In genomic region chr5:100005896-100006295, GRCm38 (mm10) we compare ENCODE assay signal across 26 mouse cellular contexts. TPM values are rescaled to one million over a fixed set of nuclear protein-coding genes. Genes with fewer than 3 reads are reported as not detected.
DNase-seq lines count a peak whose midpoint lies in the region; ATAC-seq and TF ChIP-seq lines count a peak whose summit lies in the region.
"Had no signal": no experiment of that assay in that cellular context is flagged by ENCODE, and none has a peak within 500 bp of the region (broad histone marks: within the 10 kb centered on the region; RNA-seq: fewer than 3 reads in every experiment).

No protein-coding gene starts in this region.

- peaks cover 10 to 21% of the 10 kb centered on the region in 2 experiments for H3K4me1 ChIP-seq in heart, embryonic 14.5 days (ENCODE audit: control insufficient read depth in 2 of 2, insufficient read depth in 2 of 2, low read length in 2 of 2)
- H3K4me1 ChIP-seq in heart, embryonic 11.5 days (ENCODE audit: control insufficient read depth, insufficient read depth, low read length), result peaks cover 12% of the 10 kb centered on the region
- peaks cover 14 to 37% of the 10 kb centered on the region in 2 experiments for H3K4me1 ChIP-seq in MEL (ENCODE audit: control insufficient read depth in 1 of 2, insufficient read depth in 2 of 2, low read length in 2 of 2)
- peaks cover 12% of the 10 kb centered on the region; the same call in 1 of the 2 replicates for H3K4me1 ChIP-seq in intestine, embryonic 16.5 days (ENCODE audit: control insufficient read depth, insufficient read depth, low read length)
- H3K4me1 ChIP-seq in small intestine, adult 2 months (ENCODE audit: control insufficient read depth, insufficient read depth, insufficient read length, low read length), result peaks cover 20% of the 10 kb centered on the region
- H3K4me1 ChIP-seq: hindbrain, embryonic 15.5 days; midbrain, embryonic 13.5 days had no signal

- H3K36me3 ChIP-seq in heart, embryonic 14.5 days (ENCODE audit: control insufficient read depth, insufficient read depth, low read length), result no peaks in the 10 kb centered on the region
- H3K36me3 ChIP-seq in heart, embryonic 11.5 days (ENCODE audit: control insufficient read depth, insufficient read depth, low read length), result no peaks in the 10 kb centered on the region
- H3K36me3 ChIP-seq in MEL (ENCODE audit: control insufficient read depth in 1 of 2, insufficient read depth in 2 of 2, low read length in 2 of 2), result peaks cover 0 to 24% of the 10 kb centered on the region in 2 experiments; a peak in 2 of 4 replicates
- no peaks in the 10 kb centered on the region for H3K36me3 ChIP-seq in intestine, embryonic 16.5 days (ENCODE audit: control insufficient read depth, insufficient read depth, low read length)
- H3K36me3 ChIP-seq in small intestine, adult 2 months (ENCODE audit: control insufficient read depth, insufficient read depth, low read length), result no peaks in the 10 kb centered on the region
- H3K36me3 ChIP-seq: hindbrain, embryonic 15.5 days; limb, embryonic 13.5 days; midbrain, embryonic 13.5 days had no signal

- TF ChIP-seq RAD21 in MEL (IDR thresholded peaks at IDR 0.05; ENCODE audit: low read depth, low read length), result no peak

- no peaks in the 10 kb centered on the region for H3K9me3 ChIP-seq in heart, embryonic 14.5 days (ENCODE audit: control insufficient read depth, low read length)
- no peaks in the 10 kb centered on the region for H3K9me3 ChIP-seq in heart, embryonic 11.5 days (replicated peaks; ENCODE audit: control insufficient read depth, low read length)
- no peaks in the 10 kb centered on the region for H3K9me3 ChIP-seq in MEL (replicated peaks; ENCODE audit: insufficient read depth, low read length)
- H3K9me3 ChIP-seq in intestine, embryonic 16.5 days (ENCODE audit: control insufficient read depth, low read length), result no peaks in the 10 kb centered on the region
- H3K9me3 ChIP-seq: hindbrain, embryonic 15.5 days; limb, embryonic 13.5 days; midbrain, embryonic 13.5 days had no signal

- no peak for TF ChIP-seq POLR2A in MEL (IDR thresholded peaks at IDR 0.05; ENCODE audit: control insufficient read depth in 1 of 2, insufficient read depth in 1 of 2, low read depth in 1 of 2, low read length in 2 of 2, poor library complexity in 1 of 2)
- TF ChIP-seq POLR2A in small intestine, adult 2 months (IDR thresholded peaks at IDR 0.05; ENCODE audit: low read depth, low read length), result no peak

- ATAC-seq in heart, embryonic 14.5 days (ENCODE audit: insufficient number of reproducible peaks, insufficient read depth, low FRiP score, low read depth), result no peak
- ATAC-seq in heart, embryonic 11.5 days (replicated peaks; ENCODE audit: insufficient number of reproducible peaks, low FRiP score, low TSS enrichment), result no peak
- peak; percentile 27 for ATAC-seq in intestine, embryonic 16.5 days
- no peak for ATAC-seq in granulocyte monocyte progenitor cell, adult 5-6 weeks (replicated peaks; ENCODE audit: poor library complexity, severe bottlenecking)
- ATAC-seq: forebrain, postnatal 0 days; midbrain, embryonic 13.5 days; Patski had no signal

- H3K27ac ChIP-seq in heart, embryonic 14.5 days (replicated peaks in 1 of 2; ENCODE audit: control insufficient read depth in 1 of 2, insufficient read depth in 1 of 2, low read depth in 2 of 2, low read length in 2 of 2), result peak overlapping the region; percentile 30 to 61; a peak in 2 of 4 replicates
- H3K27ac ChIP-seq in heart, embryonic 11.5 days (ENCODE audit: low read depth, low read length), result no peak overlapping the region
- peak overlapping the region; percentile 76 for H3K27ac ChIP-seq in MEL (ENCODE audit: control insufficient read depth, low read depth, low read length)
- peak overlapping the region; percentile 88 for H3K27ac ChIP-seq in intestine, embryonic 16.5 days (ENCODE audit: low read length)
- H3K27ac ChIP-seq in small intestine, adult 2 months (ENCODE audit: insufficient read depth, low read depth, low read length), result peak overlapping the region; percentile 97
- H3K27ac ChIP-seq: hindbrain, embryonic 15.5 days; limb, embryonic 13.5 days; midbrain, embryonic 13.5 days had no signal

- no peak overlapping the region for H3K4me2 ChIP-seq in heart, embryonic 14.5 days (ENCODE audit: low read length)
- no peak overlapping the region for H3K4me2 ChIP-seq in heart, embryonic 11.5 days
- peak overlapping the region; percentile 10; the same call in 1 of the 2 replicates for H3K4me2 ChIP-seq in intestine, embryonic 16.5 days (ENCODE audit: low read depth, low read length)
- H3K4me2 ChIP-seq: hindbrain, embryonic 15.5 days; limb, embryonic 13.5 days; lung, embryonic 14.5 days; midbrain, embryonic 13.5 days had no signal

- no peak overlapping the region for H3K9ac ChIP-seq in heart, embryonic 14.5 days (ENCODE audit: low read length)
- H3K9ac ChIP-seq in heart, embryonic 11.5 days (ENCODE audit: low read depth, low read length), result no peak overlapping the region
- peak overlapping the region; percentile 2 for H3K9ac ChIP-seq in MEL (ENCODE audit: control insufficient read depth, low read depth, low read length, poor library complexity, severe bottlenecking)
- H3K9ac ChIP-seq in intestine, embryonic 16.5 days (ENCODE audit: low read depth, low read length), result 0 out of 2 replicates have a peak overlapping the region, but pooled peaks have one; percentile 8
- H3K9ac ChIP-seq: forebrain, postnatal 0 days; hindbrain, embryonic 15.5 days; limb, embryonic 13.5 days; lung, embryonic 14.5 days; midbrain, embryonic 13.5 days had no signal

- H3K27me3 ChIP-seq in heart, embryonic 14.5 days (ENCODE audit: control insufficient read depth, insufficient read depth, low read length), result no peaks in the 10 kb centered on the region
- no peaks in the 10 kb centered on the region for H3K27me3 ChIP-seq in heart, embryonic 11.5 days (ENCODE audit: control insufficient read depth, insufficient read depth, low read length)
- H3K27me3 ChIP-seq in MEL (ENCODE audit: control insufficient read depth in 1 of 2, insufficient read depth in 2 of 2, low read length in 2 of 2), result no peaks in the 10 kb centered on the region
- no peaks in the 10 kb centered on the region for H3K27me3 ChIP-seq in intestine, embryonic 16.5 days (replicated peaks; ENCODE audit: control insufficient read depth, insufficient read depth, low read length)
- no peaks in the 10 kb centered on the region for H3K27me3 ChIP-seq in small intestine, adult 2 months (ENCODE audit: control insufficient read depth, insufficient read depth, low read length)
- H3K27me3 ChIP-seq: hindbrain, embryonic 15.5 days; limb, embryonic 13.5 days; midbrain, embryonic 13.5 days; Patski had no signal

- H3K4me3 ChIP-seq in heart, embryonic 14.5 days (ENCODE audit: control insufficient read depth in 1 of 2, insufficient read depth in 1 of 2, low read depth in 1 of 2, low read length in 2 of 2), result no peak overlapping the region
- H3K4me3 ChIP-seq in heart, embryonic 11.5 days (ENCODE audit: low read depth, low read length), result no peak overlapping the region
- peak overlapping the region; percentile 25 to 47 for H3K4me3 ChIP-seq in MEL (ENCODE audit: control insufficient read depth in 1 of 2, insufficient read depth in 1 of 2, low read depth in 2 of 2, low read length in 2 of 2)
- no peak overlapping the region for H3K4me3 ChIP-seq in intestine, embryonic 16.5 days (ENCODE audit: low read length)
- H3K4me3 ChIP-seq in small intestine, adult 2 months (ENCODE audit: low read depth, low read length), result peak overlapping the region; percentile 13; the same call in 1 of the 2 replicates
- H3K4me3 ChIP-seq: hindbrain, embryonic 15.5 days; limb, embryonic 13.5 days; megakaryocyte, embryonic 14.5 days; midbrain, embryonic 13.5 days had no signal

- no peaks in the 10 kb centered on the region for H3K79me2 ChIP-seq in MEL (ENCODE audit: control insufficient read depth, insufficient read depth, low read length, poor library complexity)

- DNase-seq in MEL (ENCODE audit: low read depth, low spot score), result peak; percentile 28
- DNase-seq in adrenal gland, postnatal 36 days, result no peak
- DNase-seq in right cerebral cortex, adult 2 months (ENCODE audit: low spot score in 2 of 2), result no peak
- DNase-seq: cerebellum, adult 11-12 months; cerebellum, postnatal 10 days; forebrain, postnatal 0 days; gastrocnemius, postnatal 36 days; heart, postnatal 36 days; kidney, postnatal 36 days; lung, embryonic 14.5 days; right cerebral cortex, postnatal 14 days; spleen, adult 18-20 months; thymus, adult 18-20 months; thymus, postnatal 4 days had no signal

- no peak for TF ChIP-seq EP300 in MEL (IDR thresholded peaks at IDR 0.05; ENCODE audit: low read depth in 1 of 2, low read length in 2 of 2)

- 53% methylated on average over 6 of the region's 6 CpGs for WGBS in heart, embryonic 14.5 days
- WGBS in heart, embryonic 11.5 days (ENCODE audit: insufficient replicate concordance), result 66% methylated on average over 6 of the region's 6 CpGs
- 66% methylated on average over 6 of the region's 6 CpGs for WGBS in intestine, embryonic 16.5 days
- WGBS in small intestine, adult 2 months, result 23% methylated on average over 6 of the region's 6 CpGs

- no peak for TF ChIP-seq CTCF in MEL (IDR thresholded peaks at IDR 0.05 in 2 of 3, conservative IDR thresholded peaks at IDR 0.05 in 1 of 3; ENCODE audit: control insufficient read depth in 1 of 3, insufficient read depth in 1 of 3, low read depth in 2 of 3, low read length in 3 of 3, poor library complexity in 1 of 3, severe bottlenecking in 1 of 3)
- TF ChIP-seq CTCF in small intestine, adult 2 months (IDR thresholded peaks at IDR 0.05; ENCODE audit: extremely low read depth, insufficient read length, insufficient replicate concordance, low read depth, low read length), result no peak

RNA-seq across cellular contexts. Expression of gene 4930524J08Rik, which starts 27.0 kb away (rescaled TPM):
- polyA plus RNA-seq in heart, embryonic 14.5 days (2014; fragmentation: Nextera tagmentation; extraction: Ambion mirVana), result 1.8 and 1.9 TPM in 2 replicates
- 1.5 and 1.7 TPM in 2 replicates for polyA plus RNA-seq in heart, embryonic 11.5 days (2014; fragmentation: Nextera tagmentation; extraction: Ambion mirVana)
- total RNA-seq in MEL (2012; rRNA removed), result 1.0 and 1.1 TPM in 2 replicates
- 1 to 10 TPM in 1 of 2 experiments, not detected in 1; 6.7 TPM for polyA plus RNA-seq in MEL (2012; ENCODE audit: insufficient read depth in 1 of 2, insufficient read length in 2 of 2, low read depth in 1 of 2, low replicate concordance in 2 of 2, missing spikeins in 1 of 2)
- polyA plus RNA-seq in intestine, embryonic 16.5 days (2015; fragmentation: Nextera tagmentation; extraction: Ambion mirVana), result 0.89 and 1.0 TPM in 2 replicates
- 1.8 and 5.6 TPM in 2 replicates for polyA plus RNA-seq in small intestine, adult 2 months (2012; rRNA removed)
- total RNA-seq in adrenal gland, postnatal 36 days (2021), result 1 to 10 TPM; 1.2 to 2.2 TPM
- total RNA-seq in granulocyte monocyte progenitor cell, adult 5-6 weeks (2014; fragmentation: Nextera tagmentation), result 3.4 and 3.5 TPM in 2 replicates
- total RNA-seq in granulocyte monocyte progenitor cell, adult 5-6 weeks (2017), result not detected in 2 replicates
- total RNA-seq: monocyte, adult 5-6 weeks; neutrophil, adult 5-6 weeks had no signal

RNA-seq across cellular contexts. Expression of gene Hnrnpd, which starts 27.2 kb away (rescaled TPM):
- 83.0 and 95.2 TPM in 2 replicates for polyA plus RNA-seq in heart, embryonic 14.5 days (2014; fragmentation: Nextera tagmentation; extraction: Ambion mirVana)
- 113 and 120 TPM in 2 replicates for polyA plus RNA-seq in heart, embryonic 11.5 days (2014; fragmentation: Nextera tagmentation; extraction: Ambion mirVana)
- total RNA-seq in MEL (2012; rRNA removed), result 55.4 and 70.6 TPM in 2 replicates
- 100 to 1,000 TPM in 1 of 2 experiments, not detected in 1; 796 TPM for polyA plus RNA-seq in MEL (2012; ENCODE audit: insufficient read depth in 1 of 2, insufficient read length in 2 of 2, low read depth in 1 of 2, low replicate concordance in 2 of 2, missing spikeins in 1 of 2)
- 32.8 and 37.0 TPM in 2 replicates for polyA plus RNA-seq in intestine, embryonic 16.5 days (2015; fragmentation: Nextera tagmentation; extraction: Ambion mirVana)
- 22.4 and 79.4 TPM in 2 replicates for polyA plus RNA-seq in small intestine, adult 2 months (2012; rRNA removed)
- 100 to 1,000 TPM; 131 to 138 TPM for total RNA-seq in adrenal gland, postnatal 36 days (2021)
- 367 and 418 TPM in 2 replicates for total RNA-seq in granulocyte monocyte progenitor cell, adult 5-6 weeks (2014; fragmentation: Nextera tagmentation)
- 145 and 149 TPM in 2 replicates for total RNA-seq in granulocyte monocyte progenitor cell, adult 5-6 weeks (2017)

RNA-seq across cellular contexts. Expression of gene Hnrnpdl, which starts 33.6 kb away (rescaled TPM):
- 95.1 and 97.3 TPM in 2 replicates for polyA plus RNA-seq in heart, embryonic 14.5 days (2014; fragmentation: Nextera tagmentation; extraction: Ambion mirVana)
- polyA plus RNA-seq in heart, embryonic 11.5 days (2014; fragmentation: Nextera tagmentation; extraction: Ambion mirVana), result 117 and 125 TPM in 2 replicates
- 140 and 153 TPM in 2 replicates for total RNA-seq in MEL (2012; rRNA removed)
- 100 to 1,000 TPM in 1 of 2 experiments, not detected in 1; 239 TPM for polyA plus RNA-seq in MEL (2012; ENCODE audit: insufficient read depth in 1 of 2, insufficient read length in 2 of 2, low read depth in 1 of 2, low replicate concordance in 2 of 2, missing spikeins in 1 of 2)
- 90.9 and 102 TPM in 2 replicates for polyA plus RNA-seq in intestine, embryonic 16.5 days (2015; fragmentation: Nextera tagmentation; extraction: Ambion mirVana)
- 14.4 and 41.0 TPM in 2 replicates for polyA plus RNA-seq in small intestine, adult 2 months (2012; rRNA removed)
- total RNA-seq in adrenal gland, postnatal 36 days (2021), result 100 to 1,000 TPM; 109 to 118 TPM
- 237 and 261 TPM in 2 replicates for total RNA-seq in granulocyte monocyte progenitor cell, adult 5-6 weeks (2014; fragmentation: Nextera tagmentation)
- total RNA-seq in granulocyte monocyte progenitor cell, adult 5-6 weeks (2017), result 423 and 495 TPM in 2 replicates

RNA-seq across cellular contexts. Expression of gene Enoph1, which starts 33.9 kb away (rescaled TPM):
- polyA plus RNA-seq in heart, embryonic 14.5 days (2014; fragmentation: Nextera tagmentation; extraction: Ambion mirVana), result 24.3 and 24.5 TPM in 2 replicates
- polyA plus RNA-seq in heart, embryonic 11.5 days (2014; fragmentation: Nextera tagmentation; extraction: Ambion mirVana), result 28.0 and 31.2 TPM in 2 replicates
- 78.7 and 83.3 TPM in 2 replicates for total RNA-seq in MEL (2012; rRNA removed)
- polyA plus RNA-seq in MEL (2012; ENCODE audit: insufficient read depth in 1 of 2, insufficient read length in 2 of 2, low read depth in 1 of 2, low replicate concordance in 2 of 2, missing spikeins in 1 of 2), result 10 to 100 TPM in 1 of 2 experiments, not detected in 1; 89.0 TPM
- 49.2 and 53.7 TPM in 2 replicates for polyA plus RNA-seq in intestine, embryonic 16.5 days (2015; fragmentation: Nextera tagmentation; extraction: Ambion mirVana)
- polyA plus RNA-seq in small intestine, adult 2 months (2012; rRNA removed), result 14.4 and 33.9 TPM in 2 replicates
- 10 to 100 TPM; 33.2 to 36.6 TPM for total RNA-seq in adrenal gland, postnatal 36 days (2021)
- 37.1 and 58.1 TPM in 2 replicates for total RNA-seq in granulocyte monocyte progenitor cell, adult 5-6 weeks (2014; fragmentation: Nextera tagmentation)
- total RNA-seq in granulocyte monocyte progenitor cell, adult 5-6 weeks (2017), result 41.8 and 51.7 TPM in 2 replicates

Comparison
In these comparisons a context has a peak if more than half of its experiments do, and no peak if none do; other contexts are left out.
1. H3K4me3 ChIP-seq: peak in MEL (2 of 2) and small intestine, adult 2 months (single experiment); none in heart, embryonic 14.5 days (0 of 2), heart, embryonic 11.5 days (single experiment) and intestine, embryonic 16.5 days (single experiment).
2. H3K9ac ChIP-seq: peak in MEL (single experiment) and intestine, embryonic 16.5 days (single experiment); none in heart, embryonic 14.5 days (single experiment) and heart, embryonic 11.5 days (single experiment).